Mouse (Mus musculus) stomach, embryonic 16.5 days (tissue): ENCODE results near the gene Pafah2. TPM values are rescaled to one million over a fixed set of nuclear protein-coding genes. Genes with fewer than 3 reads are reported as not detected.

Source experiments
- ATAC-seq: fragments of 200-750 bp; cut with Nextera tagmentation; 2 replicates; pipeline ENCODE4 v1.8.0; 2017; ENCODE audit warnings: moderate number of reproducible peaks, moderate TSS enrichment; ENCODE audit not compliant: insufficient read depth, low FRiP score
- H3K27ac ChIP-seq: fragments of 300-500 bp; sonication (generic); 2 replicates; pipeline ENCODE4 v1.5.1; 2014; ENCODE audit warnings: low read length
- H3K27me3 ChIP-seq: fragments of 300-500 bp; sonication (generic); 2 replicates; pipeline ENCODE4 v1.6.1; 2014; ENCODE audit warnings: low read length, control low read depth, mixed read lengths; ENCODE audit not compliant: control insufficient read depth, insufficient read depth
- H3K36me3 ChIP-seq: fragments of 300-500 bp; sonication (generic); 2 replicates; pipeline ENCODE4 v1.6.1; 2014; ENCODE audit warnings: low read length; ENCODE audit not compliant: control insufficient read depth, insufficient read depth
- H3K4me1 ChIP-seq: fragments of 300-500 bp; sonication (generic); 2 replicates; pipeline ENCODE4 v1.6.1; 2014; ENCODE audit warnings: low read length, control low read depth, mixed read lengths; ENCODE audit not compliant: control insufficient read depth, insufficient read depth
- H3K4me2 ChIP-seq: fragments of 300-500 bp; sonication (generic); 2 replicates; pipeline ENCODE4 v1.6.1; 2014; ENCODE audit warnings: low read depth, low read length, mixed read lengths
- H3K4me3 ChIP-seq: fragments of 300-500 bp; sonication (generic); replicated peaks from 2 replicates; pipeline ENCODE4 v1.5.1; 2014; ENCODE audit warnings: mild to moderate bottlenecking, low read length
- H3K9ac ChIP-seq: fragments of 300-500 bp; sonication (generic); 2 replicates; pipeline ENCODE4 v1.6.1; 2014; ENCODE audit warnings: low read length
- H3K9me3 ChIP-seq: fragments of 300-500 bp; sonication (generic); replicated peaks from 2 replicates; pipeline ENCODE4 v1.6.1; 2016; ENCODE audit warnings: low read length, control low read depth; ENCODE audit not compliant: control insufficient read depth
- WGBS: fragments of 180-500 bp; shearing (Covaris S2); extraction: QIAGEN DNeasy Blood & Tissue Kit; methylation state at CpG from one replicate; pipeline ENCODE4 v1.1.7; 2014; 5-methylcytosine and 5-hydroxymethylcytosine counted together
- polyA plus RNA-seq: library from polyadenylated mRNA; unstranded; fragments of >200 nt; fragmentation: Nextera tagmentation; extraction: Ambion mirVana; gene quantifications from 2 replicates; pipeline ENCODE4 v1.2.1, GENCODE M21; 2015

Gene Pafah2
- polyA plus RNA-seq, 1 experiment from 2014 or later: 24.7 TPM

GRCm38 (mm10) chr4:134387268-134387667 is 8.9 kb upstream of the Pafah2 start:
- 0 out of 2 replicates have a peak, but pooled peaks cover 2% of the 10 kb centered on the region for H3K9me3 ChIP-seq
- WGBS: 73% methylated on average over 6 of the region's 6 CpGs
- no peak overlapping the region for H3K4me2 ChIP-seq
- no peak overlapping the region for H3K9ac ChIP-seq
- no peaks in the 10 kb centered on the region for H3K36me3 ChIP-seq
- peak; percentile 13; the same call in 1 of the 2 replicates for ATAC-seq
- H3K4me3 ChIP-seq: no peak overlapping the region
- H3K4me1 ChIP-seq: no peaks in the 10 kb centered on the region
- H3K27me3 ChIP-seq: no peaks in the 10 kb centered on the region
- no peak overlapping the region for H3K27ac ChIP-seq

GRCm38 (mm10) chr4:134388397-134388796 is 7.7 kb upstream of the Pafah2 start:
- H3K4me1 ChIP-seq: no peaks in the 10 kb centered on the region
- H3K4me3 ChIP-seq: no peak overlapping the region
- 0 out of 2 replicates have a peak, but pooled peaks cover 2% of the 10 kb centered on the region for H3K9me3 ChIP-seq
- H3K9ac ChIP-seq: no peak overlapping the region
- no peaks in the 10 kb centered on the region for H3K36me3 ChIP-seq
- no peak overlapping the region for H3K27ac ChIP-seq
- no peaks in the 10 kb centered on the region for H3K27me3 ChIP-seq
- no peak for ATAC-seq
- WGBS: 17% methylated on average over 5 of the region's 5 CpGs
- no peak overlapping the region for H3K4me2 ChIP-seq

- 88% methylated on average over 1 of the region's 1 CpGs for WGBS
- no peak overlapping the region for H3K4me2 ChIP-seq
- no peak overlapping the region for H3K27ac ChIP-seq
- H3K27me3 ChIP-seq: no peaks in the 10 kb centered on the region
- H3K4me3 ChIP-seq: no peak overlapping the region
- H3K36me3 ChIP-seq: no peaks in the 10 kb centered on the region
- ATAC-seq: no peak
- no peaks in the 10 kb centered on the region for H3K4me1 ChIP-seq
- H3K9ac ChIP-seq: no peak overlapping the region
- H3K9me3 ChIP-seq: 0 out of 2 replicates have a peak, but pooled peaks cover 2% of the 10 kb centered on the region
Observed at GRCm38 (mm10) chr4:134391636-134392035, 4.5 kb upstream of the Pafah2 start.

GRCm38 (mm10) chr4:134392595-134392994 is 3.5 kb upstream of the Pafah2 start:
- Histone ChIP-seq H3K9ac (no peak overlapping the region), H3K4me1 (peaks cover 5% of the 10 kb centered on the region), H3K9me3 (0 out of 2 replicates have a peak, but pooled peaks cover 2% of the 10 kb centered on the region), H3K27me3 (no peaks in the 10 kb centered on the region), H3K36me3 (no peaks in the 10 kb centered on the region), H3K27ac (no peak overlapping the region), H3K4me2 (no peak overlapping the region), H3K4me3 (no peak overlapping the region)
- WGBS: 18% methylated on average over 8 of the region's 8 CpGs
- no peak for ATAC-seq

GRCm38 (mm10) chr4:134393026-134393425 is 3.1 kb upstream of the Pafah2 start:
- 25% methylated on average over 12 of the region's 12 CpGs for WGBS
- Histone ChIP-seq H3K9ac (no peak overlapping the region), H3K4me1 (peaks cover 5% of the 10 kb centered on the region), H3K27me3 (no peaks in the 10 kb centered on the region), H3K9me3 (0 out of 2 replicates have a peak, but pooled peaks cover 2% of the 10 kb centered on the region), H3K4me3 (no peak overlapping the region), H3K27ac (no peak overlapping the region), H3K36me3 (no peaks in the 10 kb centered on the region), H3K4me2 (no peak overlapping the region)
- no peak for ATAC-seq

- Histone ChIP-seq H3K4me3 (no peak overlapping the region), H3K27me3 (no peaks in the 10 kb centered on the region), H3K27ac (no peak overlapping the region), H3K36me3 (no peaks in the 10 kb centered on the region), H3K9me3 (0 out of 2 replicates have a peak, but pooled peaks cover 2% of the 10 kb centered on the region), H3K4me2 (no peak overlapping the region), H3K4me1 (peaks cover 5% of the 10 kb centered on the region), H3K9ac (no peak overlapping the region)
- no peak for ATAC-seq
- 90% methylated on average over 7 of the region's 7 CpGs for WGBS
Observed at GRCm38 (mm10) chr4:134395142-134395541, 978 bp upstream of the Pafah2 start.

GRCm38 (mm10) chr4:134397121-134397520 is 1.0 kb downstream of the Pafah2 start:
- ATAC-seq: peak; percentile 30; the same call in 1 of the 2 replicates
- 21% methylated on average over 7 of the region's 7 CpGs for whole genome bisulfite sequencing
- no peaks in the 10 kb centered on the region for H3K27me3 ChIP-seq
- H3K36me3 ChIP-seq: no peaks in the 10 kb centered on the region
- peak overlapping the region; percentile 96 for H3K4me2 ChIP-seq
- peak overlapping the region; percentile 96 for H3K27ac ChIP-seq
- peak overlapping the region; percentile 85 for H3K9ac ChIP-seq
- peak overlapping the region; percentile 72 for H3K4me3 ChIP-seq
- peaks cover 19% of the 10 kb centered on the region for H3K4me1 ChIP-seq
- H3K9me3 ChIP-seq: no peaks in the 10 kb centered on the region

GRCm38 (mm10) chr4:134397732-134398131 is 1.6 kb downstream of the Pafah2 start:
- Histone ChIP-seq H3K9me3 (no peaks in the 10 kb centered on the region), H3K27ac (peak overlapping the region; percentile 96), H3K4me3 (peak overlapping the region; percentile 72; the same call in 1 of the 2 replicates), H3K9ac (0 out of 2 replicates have a peak overlapping the region, but pooled peaks have one; percentile 43), H3K4me1 (peaks cover 25% of the 10 kb centered on the region), H3K27me3 (no peaks in the 10 kb centered on the region), H3K4me2 (peak overlapping the region; percentile 96; the same call in 1 of the 2 replicates), H3K36me3 (no peaks in the 10 kb centered on the region)
- no peak for ATAC-seq
- 84% methylated on average over 9 of the region's 9 CpGs for WGBS

GRCm38 (mm10) chr4:134400206-134400605 is 4.1 kb downstream of the Pafah2 start:
- H3K4me2 ChIP-seq: no peak overlapping the region
- H3K27me3 ChIP-seq: no peaks in the 10 kb centered on the region
- ATAC-seq: no peak
- H3K9ac ChIP-seq: no peak overlapping the region
- no peaks in the 10 kb centered on the region for H3K9me3 ChIP-seq
- peaks cover 30% of the 10 kb centered on the region for H3K4me1 ChIP-seq
- 27% methylated on average over 5 of the region's 5 CpGs for WGBS
- no peaks in the 10 kb centered on the region for H3K36me3 ChIP-seq
- no peak overlapping the region for H3K4me3 ChIP-seq
- H3K27ac ChIP-seq: no peak overlapping the region
